Mouse (Mus musculus) spleen, postnatal 36 days (tissue): ENCODE data around the gene Sema4a.
"Not testable (repeated sequence)": the region's sequence is repeated elsewhere in the genome, so short reads cannot be mapped to it uniquely, and the experiment has no call there.

Experiments used
- DNase-seq, 2 experiments: peaks; one replicate each; pipeline ENCODE4 v3.0.0; 2022; ENCODE audit warnings: low spot score in 2 of 2, mixed read lengths in 1 of 2

The Sema4a gene

DNA sequence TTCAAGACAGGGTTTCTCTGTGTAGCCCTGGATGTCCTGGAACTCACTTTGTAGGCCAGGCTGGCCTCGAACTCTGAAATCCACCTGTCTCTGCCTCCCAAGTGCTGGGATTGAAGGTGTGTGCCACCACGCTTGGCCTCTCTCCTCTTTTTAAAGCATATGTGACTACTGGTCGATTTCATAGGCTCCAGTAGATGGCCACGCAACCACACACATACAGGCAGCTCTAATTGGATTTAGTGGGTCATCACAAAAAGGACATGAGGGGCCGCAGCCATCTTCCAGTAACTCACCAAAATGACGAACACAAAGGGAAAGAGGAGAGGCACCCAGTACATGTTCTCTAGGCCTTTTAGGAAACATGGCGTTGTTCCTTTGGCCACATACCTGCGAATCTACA, 32.3 kb downstream of the Sema4a start:
- DNase-seq = not testable (repeated sequence)

GRCm38 (mm10) chr3:88427342-88427905, 33.6 kb downstream of the Sema4a start:
- no peak for DNase-seq

- no peak for DNase-seq
Measured at GRCm38 (mm10) chr3:88425708-88426420, 35.1 kb downstream of the Sema4a start.

GRCm38 (mm10) chr3:88425330-88425689, 35.7 kb downstream of the Sema4a start:
- no peak for DNase-seq

- peak; percentile 93 to 96 for DNase-seq
Measured at GRCm38 (mm10) chr3:88424605-88425329, 36.2 kb downstream of the Sema4a start, which contains the start of gene Slc25a44. Gene Slc25a44 (minus strand): TSS chr3:88425139.

DNA sequence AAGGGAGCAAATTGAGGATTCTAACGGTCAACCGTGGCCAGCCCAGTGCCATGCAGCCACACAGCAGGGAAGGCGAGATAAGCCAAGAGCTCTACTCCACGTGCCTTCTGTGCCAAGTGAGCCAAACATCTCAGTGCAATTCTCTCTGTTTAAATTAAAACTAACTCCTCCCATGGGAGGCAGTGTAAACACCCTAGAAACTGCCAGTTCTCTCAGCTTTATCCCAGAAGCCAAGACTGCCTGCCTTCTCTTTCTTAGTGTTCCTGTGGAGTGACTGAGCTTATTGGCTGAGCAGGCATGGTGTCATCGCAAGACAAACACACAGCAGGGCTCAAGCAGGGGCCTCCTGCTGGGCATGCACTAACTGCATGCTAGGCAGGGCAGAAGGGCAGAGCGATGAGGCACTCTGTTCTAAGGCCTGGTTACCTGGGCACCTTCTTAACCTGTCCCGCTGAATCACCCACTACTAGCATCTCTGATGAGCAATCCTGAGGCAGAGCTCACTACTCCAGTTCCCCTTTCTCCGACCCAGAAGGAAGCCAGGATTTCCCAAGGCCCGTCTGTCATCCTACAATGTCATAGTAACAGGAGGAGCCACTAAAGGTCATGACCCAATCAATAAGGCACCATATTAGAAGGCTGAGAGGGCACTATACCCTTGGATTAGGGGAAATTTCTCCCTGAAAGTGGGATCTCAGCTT, 38.8 kb downstream of the Sema4a start:
- peak; percentile 39 to 63 for DNase-seq

DNA sequence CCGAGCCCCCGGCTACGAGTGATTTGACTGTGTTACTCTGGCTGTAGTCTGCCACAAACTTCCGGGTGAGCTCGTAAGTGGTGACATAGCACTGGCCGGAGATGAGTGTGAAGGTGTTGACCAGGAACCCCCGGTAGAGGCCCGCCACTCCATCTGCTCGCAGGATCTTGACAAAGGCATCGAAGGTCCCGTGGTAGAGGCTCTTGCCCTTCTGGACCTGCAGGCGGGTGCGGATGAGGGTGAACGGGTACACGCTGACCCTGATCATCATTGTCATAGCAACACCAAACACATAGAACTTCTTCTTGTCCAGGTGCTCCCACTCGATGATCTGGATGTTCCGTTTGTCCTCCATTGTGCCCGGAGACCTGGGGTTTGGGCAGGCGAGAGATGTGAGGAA, 40.2 kb downstream of the Sema4a start:
- DNase-seq = no peak

DNA sequence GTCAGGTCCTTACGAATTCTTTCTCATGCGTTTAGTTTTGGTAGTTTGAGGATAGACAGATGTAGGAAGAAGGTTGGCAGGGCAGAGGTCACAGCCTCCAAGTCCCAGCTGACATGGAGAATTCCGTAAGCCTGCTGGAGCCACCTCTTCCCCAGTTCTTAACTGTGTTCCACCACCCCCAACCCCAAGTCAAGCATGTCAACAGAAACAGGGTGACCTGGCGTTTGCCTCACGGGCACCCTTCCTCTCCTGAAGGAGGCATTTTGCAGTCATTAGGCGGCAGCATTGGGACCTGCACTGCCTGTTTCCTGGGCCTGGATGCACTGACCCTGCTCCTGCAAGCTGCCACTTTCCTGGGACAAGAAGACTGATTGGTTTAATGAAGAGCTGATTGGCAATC, 43.0 kb downstream of the Sema4a start:
- DNase-seq = no peak

GRCm38 (mm10) chr3:88415668-88416067, 45.3 kb downstream of the Sema4a start:
- DNase-seq = no peak

- DNase-seq = no peak
Measured at GRCm38 (mm10) chr3:88412636-88413035, 48.3 kb downstream of the Sema4a start.

DNA sequence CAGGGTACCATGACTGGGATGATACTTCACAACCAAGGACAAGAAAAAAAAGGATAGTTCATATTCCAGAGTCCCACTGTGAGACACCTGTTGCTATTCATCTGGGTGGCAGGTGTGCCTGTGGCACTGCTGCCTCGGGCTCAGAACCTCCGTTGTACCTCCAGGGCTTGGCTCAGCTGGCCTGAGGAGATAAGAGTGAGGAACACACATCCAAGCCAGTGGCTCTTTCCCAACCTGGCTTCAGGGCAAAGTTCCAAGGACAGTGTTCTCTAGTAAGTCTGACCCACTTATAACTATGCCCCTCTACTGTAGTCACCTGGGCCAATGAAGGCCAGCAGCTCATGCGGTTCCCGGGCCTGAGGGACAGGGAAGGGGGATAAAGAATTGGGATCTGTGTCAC, 49.3 kb downstream of the Sema4a start:
- peak; percentile 48 to 70 for DNase-seq

GRCm38 (mm10) chr3:88410645-88411031, 50.3 kb downstream of the Sema4a start:
- no peak for DNase-seq

- peak; percentile 93 to 94 for DNase-seq
Measured at GRCm38 (mm10) chr3:88409741-88410644, 51.0 kb downstream of the Sema4a start, which contains the start of gene Pmf1. Gene Pmf1 (minus strand): TSS chr3:88410331.

- DNase-seq = no peak
Measured at GRCm38 (mm10) chr3:88408953-88409352, 52.0 kb downstream of the Sema4a start.

DNA sequence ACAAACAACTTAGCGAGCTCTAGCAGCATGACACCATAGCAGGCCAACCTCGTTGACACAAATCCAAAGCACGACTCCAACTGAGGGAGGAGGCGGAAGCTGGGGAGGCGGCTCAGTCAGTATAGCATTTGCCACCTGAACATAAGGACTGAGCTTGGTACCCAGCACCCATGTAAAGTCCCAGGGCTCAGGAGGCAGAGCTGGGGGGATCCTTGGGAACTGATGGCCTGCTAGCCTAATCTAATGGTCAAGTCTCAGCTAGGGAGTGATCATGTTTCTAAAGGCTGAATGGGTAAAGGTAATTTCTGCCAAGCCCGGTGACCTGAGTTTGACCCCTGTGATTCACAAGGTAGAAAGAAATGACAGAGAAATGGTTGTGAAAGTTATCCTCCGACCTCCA, 53.5 kb downstream of the Sema4a start:
- no peak for DNase-seq

- peak; percentile 56 to 73 for DNase-seq
Measured at GRCm38 (mm10) chr3:88407090-88407489, 53.9 kb downstream of the Sema4a start.

- DNase-seq = no peak
Measured at GRCm38 (mm10) chr3:88403522-88404230, 57.3 kb downstream of the Sema4a start.

- no peak for DNase-seq
Measured at GRCm38 (mm10) chr3:88398666-88399065, 62.3 kb downstream of the Sema4a start.

DNA sequence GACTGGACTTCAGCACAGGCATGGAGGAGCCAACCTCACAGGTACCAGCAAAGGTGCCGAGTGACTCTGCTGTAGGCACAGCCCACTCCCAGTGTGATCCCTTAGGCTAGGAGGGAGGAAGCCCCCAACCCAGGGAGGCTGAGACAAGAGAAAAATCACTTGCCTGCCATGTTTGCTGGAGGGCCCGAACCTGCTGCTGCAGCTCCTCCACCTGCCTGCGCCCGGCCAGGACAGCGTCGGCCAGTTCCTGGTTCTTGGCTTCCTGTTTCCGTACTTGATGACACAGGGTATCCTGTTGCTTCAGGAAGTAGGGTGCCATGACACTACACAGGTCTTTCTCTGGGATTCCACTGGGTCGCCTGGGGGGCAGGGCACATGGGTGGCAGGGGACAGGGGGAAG, 65.2 kb downstream of the Sema4a start:
- peak; percentile 45 to 47 for DNase-seq

GRCm38 (mm10) chr3:88395288-88395687, 65.7 kb downstream of the Sema4a start:
- DNase-seq = peak; percentile 80 to 82
